Mouse (Mus musculus) liver, adult 2 months (tissue): ENCODE measurements around the gene Casc4. TPM values are rescaled to one million over a fixed set of nuclear protein-coding genes. Genes with fewer than 3 reads are reported as not detected.
"Not testable (repeated sequence)": the region's sequence is repeated elsewhere in the genome, so short reads cannot be mapped to it uniquely, and the experiment has no call there.

ENCODE experiments used
- DNase-seq: peaks from one replicate; pipeline ENCODE4 v3.0.0-alpha.2; 2011; ENCODE audit warnings: low read depth, low spot score; ENCODE audit errors: extremely low read depth
- H3K27ac ChIP-seq: fragments of 200-500 bp; replicated peaks from 2 replicates; pipeline ENCODE4 v1.5.1; 2012; ENCODE audit warnings: low read depth, mild to moderate bottlenecking, control low read depth, inconsistent platforms, low read length; ENCODE audit not compliant: insufficient read depth
- H3K27me3 ChIP-seq: fragments of 200-500 bp; 2 replicates; pipeline ENCODE4 v1.6.1; 2012; ENCODE audit warnings: mild to moderate bottlenecking, moderate library complexity, low read length, inconsistent platforms; ENCODE audit not compliant: control insufficient read depth, insufficient read depth
- H3K36me3 ChIP-seq: fragments of 200-500 bp; 2 replicates; pipeline ENCODE4 v1.6.1; 2012; ENCODE audit warnings: low read length, inconsistent platforms; ENCODE audit not compliant: control insufficient read depth, insufficient read depth
- H3K4me1 ChIP-seq: fragments of 200-500 bp; 2 replicates; pipeline ENCODE4 v1.6.1; 2011; ENCODE audit warnings: low read length; ENCODE audit not compliant: control insufficient read depth, insufficient read depth
- H3K4me3 ChIP-seq: fragments of 200-500 bp; 2 replicates; pipeline ENCODE4 v1.5.1; 2011; ENCODE audit warnings: low read depth, mild to moderate bottlenecking, control low read depth, low read length, moderate library complexity; ENCODE audit not compliant: insufficient read depth
- H3K79me2 ChIP-seq: fragments of 200-500 bp; 2 replicates; pipeline ENCODE4 v1.6.1; 2012; ENCODE audit warnings: inconsistent platforms, mild to moderate bottlenecking, low read length, moderate library complexity; ENCODE audit not compliant: control insufficient read depth, insufficient read depth
- H3K9ac ChIP-seq: fragments of 200-500 bp; 2 replicates; pipeline ENCODE4 v1.6.1; 2012; ENCODE audit warnings: low read depth, mild to moderate bottlenecking, control low read depth, inconsistent platforms, low read length
- CTCF ChIP-seq: fragments of 200-500 bp; IDR thresholded peaks from 2 replicates; pipeline ENCODE4 v1.5.1; 2011; ENCODE audit warnings: low read depth, low read length, control low read depth
- POLR2A ChIP-seq: fragments of 200-500 bp; IDR thresholded peaks from 2 replicates; pipeline ENCODE4 v1.6.1; 2011; ENCODE audit warnings: low read length, control low read depth; ENCODE audit not compliant: insufficient read depth; ENCODE audit errors: extremely low read depth
- WGBS: fragments of 180-500 bp; shearing (Covaris S2); methylation state at CpG from one replicate; pipeline ENCODE4 v1.1.7; 2018; 5-methylcytosine and 5-hydroxymethylcytosine counted together
- polyA plus RNA-seq: library from polyadenylated mRNA; depleted of rRNA; stranded (reverse); fragments of >200 nt; gene quantifications from 2 replicates; pipeline ENCODE4 v1.2.3, GENCODE M21; 2012
- total RNA-seq: library from RNA; depleted of rRNA; stranded (reverse); fragments of >200 nt; gene quantifications from 2 replicates; pipeline ENCODE4 v1.2.3, GENCODE M21; 2014

The Casc4 gene
- total and polyA plus RNA-seq, 2 experiments = 0.61 to 5.1 TPM

DNA sequence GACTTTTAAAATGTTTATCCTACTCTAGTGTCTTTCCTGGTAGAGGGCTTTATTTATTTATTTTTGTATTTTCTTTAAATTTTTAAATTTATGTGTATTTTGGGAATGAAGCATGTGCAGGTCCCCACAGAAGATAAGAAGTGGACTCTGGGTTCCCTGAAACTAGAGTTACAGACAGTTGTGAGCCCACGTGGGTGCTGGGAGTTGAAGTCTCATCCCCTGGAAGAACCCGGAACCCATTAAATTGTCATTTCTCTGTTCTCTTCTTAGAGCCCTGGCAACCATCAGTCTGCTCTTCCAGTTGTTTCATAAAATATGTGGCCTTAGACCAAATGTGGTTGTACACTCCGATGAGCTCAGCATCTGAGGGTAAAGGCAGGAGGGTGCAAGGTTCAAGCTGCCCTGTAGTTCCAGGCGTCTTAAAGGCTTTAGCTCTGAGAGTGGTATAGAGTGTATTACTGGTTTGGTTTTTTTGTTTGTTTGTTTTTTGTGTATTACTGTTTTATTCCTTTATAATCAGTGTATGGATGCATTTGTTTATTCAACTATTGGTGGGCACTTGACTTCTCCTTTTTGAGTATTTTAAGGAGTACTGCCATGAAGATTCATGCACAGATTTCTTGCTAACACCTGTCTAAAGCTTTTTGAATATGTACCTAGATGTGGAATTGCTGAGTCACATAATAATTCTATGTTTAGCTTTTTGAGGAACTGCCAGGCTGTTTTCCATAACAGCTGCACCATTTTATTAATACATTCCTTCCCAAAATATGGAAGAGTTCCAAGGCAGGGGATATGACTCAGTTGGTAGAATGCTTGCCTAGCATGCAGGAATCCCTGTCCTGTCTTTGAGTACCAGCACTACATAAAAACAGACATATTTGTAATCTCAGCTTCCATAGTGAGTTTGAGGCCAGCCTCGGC is 49.5 kb downstream of the Casc4 start:
- WGBS = 91% methylated on average over 5 of the region's 5 CpGs

GRCm38 (mm10) chr2:121937624-121938023 is 70.9 kb downstream of the Casc4 start:
- H3K27me3 ChIP-seq, H3K27ac ChIP-seq, H3K9ac ChIP-seq, H3K4me1 ChIP-seq, H3K36me3 ChIP-seq, DNase-seq, H3K79me2 ChIP-seq, H3K4me3 ChIP-seq: not testable (repeated sequence)
- 91% methylated on average over 2 of the region's 2 CpGs for WGBS

More for the DNA sequence above, 49.5 kb downstream of the Casc4 start:
- no peaks in the 10 kb centered on the region for H3K79me2 ChIP-seq
- TF ChIP-seq CTCF = no peak
- no peak for TF ChIP-seq POLR2A
- H3K9ac ChIP-seq = no peak overlapping the region
- no peaks in the 10 kb centered on the region for H3K27me3 ChIP-seq
- H3K4me3 ChIP-seq = no peak overlapping the region
- DNase-seq = no peak
- H3K27ac ChIP-seq = no peak overlapping the region
- H3K4me1 ChIP-seq = no peaks in the 10 kb centered on the region
- no peaks in the 10 kb centered on the region for H3K36me3 ChIP-seq

DNA sequence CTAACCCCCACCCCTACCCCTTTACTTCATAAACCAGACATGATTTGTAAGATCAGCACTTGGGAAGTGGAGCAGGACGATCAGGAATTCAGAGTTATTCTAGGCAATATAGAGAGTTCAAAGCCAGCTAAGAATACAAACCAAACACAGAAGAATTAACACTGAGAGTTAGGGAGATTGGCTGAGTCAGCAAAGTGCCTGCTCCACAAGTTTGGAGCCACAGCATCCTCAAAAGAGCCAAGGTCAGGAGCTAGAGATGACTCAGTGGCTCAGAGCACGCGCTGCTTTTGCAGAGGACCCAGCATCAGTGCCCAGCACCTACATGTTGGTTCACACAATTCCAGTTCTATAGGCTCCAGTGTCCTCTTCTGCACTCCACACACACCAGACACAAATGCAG is 76.6 kb downstream of the Casc4 start:
- DNase-seq = no peak
- Histone ChIP-seq H3K4me1 (no peaks in the 10 kb centered on the region), H3K36me3 (no peaks in the 10 kb centered on the region), H3K79me2 (no peaks in the 10 kb centered on the region), H3K27me3 (no peaks in the 10 kb centered on the region), H3K27ac (no peak overlapping the region), H3K9ac (no peak overlapping the region), H3K4me3 (no peak overlapping the region)
- TF ChIP-seq POLR2A = no peak
- TF ChIP-seq CTCF = no peak
- 81% methylated on average over 3 of the region's 3 CpGs for WGBS

GRCm38 (mm10) chr2:121954971-121955656 is 88.3 kb downstream of the Casc4 start:
- DNase-seq = peak; percentile 31
- Histone ChIP-seq H3K79me2 (peaks cover 3% of the 10 kb centered on the region; the same call in 1 of the 2 replicates), H3K9ac (peak overlapping the region; percentile 86), H3K4me1 (peaks cover 10% of the 10 kb centered on the region; the same call in 1 of the 2 replicates), H3K4me3 (peak overlapping the region; percentile 66), H3K36me3 (no peaks in the 10 kb centered on the region), H3K27ac (peak overlapping the region; percentile 45), H3K27me3 (no peaks in the 10 kb centered on the region)
- WGBS = 9% methylated on average over 10 of the region's 10 CpGs
- TF ChIP-seq CTCF (no peak), POLR2A (no peak)

DNA sequence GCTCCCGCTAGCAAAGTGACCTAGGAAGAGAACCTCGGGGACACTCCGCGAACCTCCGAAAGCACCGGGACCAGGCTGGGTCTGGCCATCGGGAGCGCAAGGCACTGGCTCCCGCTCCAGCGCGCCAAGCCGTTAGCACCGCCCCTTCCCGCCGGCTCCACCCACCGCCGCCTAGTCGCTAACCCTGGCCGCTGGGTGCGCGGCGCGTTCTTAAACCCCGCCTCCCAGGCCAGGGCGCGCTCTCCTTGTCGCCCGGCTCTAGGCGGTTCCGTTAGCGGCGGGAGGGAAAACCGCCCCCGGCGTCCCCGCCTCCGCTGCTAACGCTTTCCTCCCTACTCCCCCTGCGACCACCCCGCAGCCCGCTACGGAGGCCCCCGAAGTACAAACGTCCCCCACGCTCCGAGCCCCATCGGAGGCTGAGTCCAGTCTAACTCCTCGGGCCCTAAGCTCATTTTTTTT is 89.0 kb downstream of the Casc4 start, which contains the start of the genes Ctdspl2 and Mageb3:
TSS of gene Ctdspl2 (plus strand) at position 237 of the 459 bp plus-strand sequence.
TSS of gene Mageb3 (minus strand) at position 328 of the 459 bp plus-strand sequence.
- Histone ChIP-seq H3K27ac (peak within 1 kb of the TSS; percentile 88), H3K36me3 (peaks cover 2% of the 10 kb centered on the region; the same call in 1 of the 2 replicates), H3K79me2 (peaks cover 3% of the 10 kb centered on the region; the same call in 1 of the 2 replicates), H3K4me3 (peak within 1 kb of the TSS; percentile 66), H3K9ac (peak within 1 kb of the TSS; percentile 86), H3K4me1 (peaks cover 10% of the 10 kb centered on the region; the same call in 1 of the 2 replicates), H3K27me3 (no peaks in the 10 kb centered on the region)
- peak; percentile 71 for DNase-seq
- WGBS = under 1% methylated on average over 48 of the region's 48 CpGs
- TF ChIP-seq CTCF = 0 out of 2 replicates have a peak, but pooled peaks have one; percentile 15
- TF ChIP-seq POLR2A = peak; percentile 54; the same call in 1 of the 2 replicates
